Mouse (Mus musculus): ENCODE data around the gene Prok1. TPM values are rescaled to one million over a fixed set of nuclear protein-coding genes. Genes with fewer than 3 reads are reported as not detected.

The Prok1 gene
- total and polyA plus RNA-seq, 3 experiments: not detected

GRCm38 (mm10) chr3:107225820-107226219 is 13.7 kb downstream of the Prok1 start:
- Histone ChIP-seq H3K4me1 (ENCODE audit: control insufficient read depth in 1 of 2, insufficient read depth in 2 of 2) (no peaks in the 10 kb centered on the region), H3K4me2 (ENCODE audit: insufficient read depth, low read depth, poor library complexity, severe bottlenecking) (no peak overlapping the region), H3K9me3 (replicated peaks; ENCODE audit: low read length) (peaks cover 11% of the 10 kb centered on the region), H3K9ac (ENCODE audit: insufficient read depth, low read depth) (no peak overlapping the region), H3K27me3 (replicated peaks) (peaks cover 2% of the 10 kb centered on the region), H3K36me3 (replicated peaks in 1 of 2; ENCODE audit: control insufficient read depth in 1 of 2, insufficient read depth in 1 of 2, low read length in 1 of 2) (no peaks in the 10 kb centered on the region), H3K79me2 (replicated peaks; ENCODE audit: control insufficient read depth, extremely low read depth, insufficient read depth, poor library complexity, severe bottlenecking) (no peaks in the 10 kb centered on the region), H3K27ac (ENCODE audit: insufficient read depth, low read depth) (no peak overlapping the region), H3K4me3 (replicated peaks in 1 of 3; ENCODE audit: low read depth in 2 of 3, low read length in 2 of 3, poor library complexity in 1 of 3) (no peak overlapping the region)
- no peak for TF ChIP-seq USF1 (IDR thresholded peaks at IDR 0.05; ENCODE audit: low read depth, low read length)
- TF ChIP-seq POLR2A (IDR thresholded peaks at IDR 0.05; ENCODE audit: low read depth, low read length): no peak
- no peak for TF ChIP-seq JUND (conservative IDR thresholded peaks at IDR 0.05; ENCODE audit: low read depth, low read length)
- TF ChIP-seq MAFK (IDR thresholded peaks at IDR 0.05; ENCODE audit: insufficient replicate concordance, low read length): no peak
- TF ChIP-seq RCOR1 (conservative IDR thresholded peaks at IDR 0.05; ENCODE audit: low read depth, low read length): no peak
- no peak for TF ChIP-seq ZKSCAN1 (IDR thresholded peaks at IDR 0.05; ENCODE audit: borderline replicate concordance, low read depth, low read length)
- no peak for TF ChIP-seq KAT2A (IDR thresholded peaks at IDR 0.05; ENCODE audit: insufficient replicate concordance, low read length)
- TF ChIP-seq ETS1 (conservative IDR thresholded peaks at IDR 0.05; ENCODE audit: low read depth, low read length): no peak
- dilution Hi-C loops (cut with MboI; ENCODE audit: extremely low pct_ligation_motif_present, extremely low pct_unique_long_range_greater_than_20kb, low sequenced_read_pairs) (no loop called here), in situ Hi-C loops (cut with MboI; ENCODE audit: low pct_ligation_motif_present, low pct_unique_long_range_greater_than_20kb, low sequenced_read_pairs) (no loop called here)
- DNase-seq (ENCODE audit: extremely low read depth): no peak

- no peaks in the 10 kb centered on the region for H3K4me1 ChIP-seq (ENCODE audit: control insufficient read depth in 1 of 2, insufficient read depth in 2 of 2)
- TF ChIP-seq RCOR1 (conservative IDR thresholded peaks at IDR 0.05; ENCODE audit: low read depth, low read length): no peak
- no peak for TF ChIP-seq ZC3H11A (IDR thresholded peaks at IDR 0.05; ENCODE audit: low read depth, low read length)
- no peak for TF ChIP-seq ZKSCAN1 (IDR thresholded peaks at IDR 0.05; ENCODE audit: borderline replicate concordance, low read depth, low read length)
- no peak for TF ChIP-seq E2F4 (IDR thresholded peaks at IDR 0.05; ENCODE audit: insufficient replicate concordance, low read depth, low read length)
- TF ChIP-seq CTCF (conservative IDR thresholded peaks at IDR 0.05 in 1 of 2, IDR thresholded peaks at IDR 0.05 in 1 of 2; ENCODE audit: low read depth in 2 of 2, low read length in 2 of 2): no peak
- no peak for TF ChIP-seq GABPA (IDR thresholded peaks at IDR 0.05; ENCODE audit: insufficient replicate concordance, low read depth, low read length)
- H3K27ac ChIP-seq (ENCODE audit: insufficient read depth, low read depth): no peak overlapping the region
- H3K27me3 ChIP-seq (replicated peaks): peaks cover 3% of the 10 kb centered on the region
- dilution Hi-C loops (cut with MboI; ENCODE audit: extremely low pct_ligation_motif_present, extremely low pct_unique_long_range_greater_than_20kb, low sequenced_read_pairs) (no loop called here), in situ Hi-C loops (cut with MboI; ENCODE audit: low pct_ligation_motif_present, low pct_unique_long_range_greater_than_20kb, low sequenced_read_pairs) (no loop called here)
- no peaks in the 10 kb centered on the region for H3K36me3 ChIP-seq (replicated peaks in 1 of 2; ENCODE audit: control insufficient read depth in 1 of 2, insufficient read depth in 1 of 2, low read length in 1 of 2)
- no peak overlapping the region for H3K9ac ChIP-seq (ENCODE audit: insufficient read depth, low read depth)
- H3K4me3 ChIP-seq (replicated peaks in 1 of 3; ENCODE audit: low read depth in 2 of 3, low read length in 2 of 3, poor library complexity in 1 of 3): no peak overlapping the region
- no peaks in the 10 kb centered on the region for H3K79me2 ChIP-seq (replicated peaks; ENCODE audit: control insufficient read depth, extremely low read depth, insufficient read depth, poor library complexity, severe bottlenecking)
- no peak overlapping the region for H3K4me2 ChIP-seq (ENCODE audit: insufficient read depth, low read depth, poor library complexity, severe bottlenecking)
- no peak for DNase-seq (ENCODE audit: extremely low read depth)
- H3K9me3 ChIP-seq (replicated peaks; ENCODE audit: low read length): peaks cover 11% of the 10 kb centered on the region
Observed at GRCm38 (mm10) chr3:107223230-107223629, 16.3 kb downstream of the Prok1 start.

DNA sequence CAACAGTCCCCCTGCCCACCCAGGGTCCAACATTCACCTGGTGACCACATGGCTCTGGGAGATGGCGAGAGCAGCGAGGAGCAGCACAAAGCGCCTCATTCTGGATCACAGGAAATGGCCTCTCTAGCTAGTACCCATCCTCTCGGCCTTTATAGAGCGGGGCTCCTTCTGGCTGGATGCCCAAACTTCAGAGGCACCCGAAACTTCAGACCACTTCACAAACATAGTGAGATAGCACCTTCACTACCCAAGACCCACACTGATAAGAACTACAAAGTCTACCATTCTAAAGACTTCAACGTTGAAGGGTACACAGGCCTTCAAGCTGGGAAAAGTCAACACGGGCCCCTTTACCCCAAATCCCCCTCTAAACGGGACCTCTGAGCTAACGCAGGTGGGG is 17.9 kb downstream of the Prok1 start, which contains the start of gene Cym:
Gene Cym (minus strand): TSS at position 125 of the 400 bp plus-strand sequence.
- Histone ChIP-seq H3K36me3 (replicated peaks in 1 of 2; ENCODE audit: control insufficient read depth in 1 of 2, insufficient read depth in 1 of 2, low read length in 1 of 2) (no peaks in the 10 kb centered on the region), H3K9me3 (replicated peaks; ENCODE audit: low read length) (peaks cover 11% of the 10 kb centered on the region), H3K27me3 (replicated peaks) (peaks cover 3% of the 10 kb centered on the region), H3K4me2 (ENCODE audit: insufficient read depth, low read depth, poor library complexity, severe bottlenecking) (no peak within 1 kb of the TSS), H3K4me3 (replicated peaks in 1 of 3; ENCODE audit: low read depth in 2 of 3, low read length in 2 of 3, poor library complexity in 1 of 3) (no peak within 1 kb of the TSS), H3K27ac (ENCODE audit: insufficient read depth, low read depth) (no peak within 1 kb of the TSS), H3K4me1 (ENCODE audit: control insufficient read depth in 1 of 2, insufficient read depth in 2 of 2) (peaks cover 0 to 2% of the 10 kb centered on the region in 2 experiments; a peak in 2 of 4 replicates), H3K79me2 (replicated peaks; ENCODE audit: control insufficient read depth, extremely low read depth, insufficient read depth, poor library complexity, severe bottlenecking) (no peaks in the 10 kb centered on the region), H3K9ac (ENCODE audit: insufficient read depth, low read depth) (no peak within 1 kb of the TSS)
- dilution Hi-C loops (cut with MboI; ENCODE audit: extremely low pct_ligation_motif_present, extremely low pct_unique_long_range_greater_than_20kb, low sequenced_read_pairs): no loop called here
- in situ Hi-C loops (cut with MboI; ENCODE audit: low pct_ligation_motif_present, low pct_unique_long_range_greater_than_20kb, low sequenced_read_pairs): no loop called here
- DNase-seq (ENCODE audit: extremely low read depth): no peak
- TF ChIP-seq TCF12 (IDR thresholded peaks at IDR 0.05; ENCODE audit: low read depth, low read length) (no peak), USF1 (IDR thresholded peaks at IDR 0.05; ENCODE audit: low read depth, low read length) (no peak), JUN (IDR thresholded peaks at IDR 0.05; ENCODE audit: insufficient read depth, low read depth, low read length) (no peak), MEF2A (IDR thresholded peaks at IDR 0.05; ENCODE audit: borderline replicate concordance, low read depth, low read length) (no peak), ZNF384 (IDR thresholded peaks at IDR 0.05; ENCODE audit: low read depth, low read length) (no peak), UBTF (IDR thresholded peaks at IDR 0.05; ENCODE audit: low read depth, low read length) (no peak), PAX5 (IDR thresholded peaks at IDR 0.05; ENCODE audit: low read length) (no peak), SMC3 (IDR thresholded peaks at IDR 0.05; ENCODE audit: low read depth, low read length) (no peak), JUND (conservative IDR thresholded peaks at IDR 0.05; ENCODE audit: low read depth, low read length) (no peak), MXI1 (IDR thresholded peaks at IDR 0.05; ENCODE audit: low read depth, low read length) (no peak), CTCF (conservative IDR thresholded peaks at IDR 0.05 in 1 of 2, IDR thresholded peaks at IDR 0.05 in 1 of 2; ENCODE audit: low read depth in 2 of 2, low read length in 2 of 2) (no peak), MYC (IDR thresholded peaks at IDR 0.05; ENCODE audit: low read depth, low read length) (no peak), MAX (IDR thresholded peaks at IDR 0.05; ENCODE audit: low read length) (no peak)

Measured in CH12.LX (cell line).